Mouse (Mus musculus) frontal cortex, postnatal 14 days (tissue): Measurements from ENCODE around the gene Slc7a7.

Experiments used
- DNase-seq, 2 experiments: peaks; one replicate each; pipeline ENCODE4 v3.0.0; 2022; ENCODE audit warnings: low spot score in 2 of 2

Slc7a7 gene

DNA sequence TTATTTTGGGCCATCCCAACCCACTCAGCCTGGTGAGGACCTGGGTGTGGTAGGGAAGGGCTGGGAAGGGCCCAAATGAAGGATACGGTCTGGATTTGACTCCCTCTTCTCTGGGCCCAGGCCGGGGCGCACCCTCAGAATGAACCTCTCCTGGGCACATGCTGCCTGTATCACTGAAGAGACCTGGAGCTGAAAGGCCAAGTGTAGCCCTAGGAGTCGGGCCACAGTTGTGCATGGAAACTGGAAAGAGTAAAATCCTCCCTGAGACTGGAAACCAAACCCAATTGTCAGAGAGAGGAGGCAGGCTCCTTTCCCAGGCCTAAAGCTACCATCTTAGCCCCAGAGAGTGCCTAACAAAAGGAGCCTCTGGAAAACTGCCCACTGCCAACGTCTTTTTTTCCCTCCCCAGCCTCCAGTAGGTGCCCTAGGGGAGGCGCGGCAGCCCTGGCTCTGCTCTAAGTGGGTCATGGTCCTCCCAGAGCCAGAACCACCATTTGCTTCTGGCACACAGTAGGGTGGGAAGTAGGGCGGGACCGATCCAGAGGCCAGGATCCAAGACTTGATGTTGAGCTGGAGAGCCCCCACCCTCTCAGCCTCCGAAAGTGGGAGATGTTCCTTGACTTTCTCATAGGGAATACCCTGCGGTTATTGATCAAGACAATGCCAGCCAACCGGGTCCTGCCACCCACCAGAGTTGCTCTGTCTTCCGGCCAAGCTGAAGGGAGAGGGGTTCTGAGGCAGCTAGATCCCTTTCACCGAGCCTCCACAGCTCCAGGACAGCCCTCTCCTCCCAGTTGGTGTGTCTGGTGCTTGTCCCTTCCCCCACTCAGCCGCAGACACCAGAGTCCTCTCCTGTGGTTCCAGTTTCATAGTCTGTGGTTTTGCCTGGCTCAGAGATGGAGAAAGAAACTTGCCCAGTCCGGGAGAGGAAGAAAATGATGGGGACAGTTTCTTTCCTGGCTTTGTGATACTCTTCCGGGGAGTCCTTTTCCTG is 15.6 kb upstream of the Slc7a7 start:
- no peak for DNase-seq

DNA sequence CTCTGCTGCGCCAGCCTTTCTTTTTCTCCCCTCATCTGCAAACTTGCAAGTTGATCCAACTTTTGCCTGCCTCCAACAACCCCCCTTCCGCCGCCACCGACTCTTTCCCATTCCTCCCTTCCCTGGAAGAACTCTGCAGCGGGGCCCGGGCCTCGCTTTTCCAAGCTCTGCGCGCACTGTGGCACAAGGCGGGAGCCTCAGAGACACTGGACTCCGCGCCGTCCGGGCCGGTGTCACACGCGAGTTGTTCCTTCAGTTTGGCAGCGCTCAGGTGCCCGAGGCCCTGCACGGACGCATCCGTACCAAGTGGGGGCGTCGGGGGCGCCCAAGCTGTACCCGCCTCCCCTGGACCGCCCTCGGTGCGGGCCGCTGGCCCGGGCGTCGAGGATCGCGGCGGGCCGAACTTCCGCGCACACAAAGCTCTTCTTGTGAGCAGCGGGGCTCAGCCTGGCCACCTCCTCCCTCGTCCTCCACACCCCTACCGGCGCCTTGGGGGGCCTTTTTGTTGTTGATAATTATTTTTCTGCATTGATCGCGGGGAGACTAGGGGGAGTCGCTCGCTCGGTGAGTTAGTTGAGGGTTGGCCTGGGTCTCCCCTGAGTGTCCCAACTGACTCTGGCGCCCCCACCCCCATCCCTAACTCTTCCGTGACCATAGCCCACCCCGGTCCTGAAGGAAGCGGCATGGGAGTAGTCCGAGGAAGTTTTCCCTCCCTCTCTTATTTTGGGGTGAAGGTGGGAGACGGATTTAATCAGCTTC is 14.7 kb upstream of the Slc7a7 start:
- no peak for DNase-seq

DNA sequence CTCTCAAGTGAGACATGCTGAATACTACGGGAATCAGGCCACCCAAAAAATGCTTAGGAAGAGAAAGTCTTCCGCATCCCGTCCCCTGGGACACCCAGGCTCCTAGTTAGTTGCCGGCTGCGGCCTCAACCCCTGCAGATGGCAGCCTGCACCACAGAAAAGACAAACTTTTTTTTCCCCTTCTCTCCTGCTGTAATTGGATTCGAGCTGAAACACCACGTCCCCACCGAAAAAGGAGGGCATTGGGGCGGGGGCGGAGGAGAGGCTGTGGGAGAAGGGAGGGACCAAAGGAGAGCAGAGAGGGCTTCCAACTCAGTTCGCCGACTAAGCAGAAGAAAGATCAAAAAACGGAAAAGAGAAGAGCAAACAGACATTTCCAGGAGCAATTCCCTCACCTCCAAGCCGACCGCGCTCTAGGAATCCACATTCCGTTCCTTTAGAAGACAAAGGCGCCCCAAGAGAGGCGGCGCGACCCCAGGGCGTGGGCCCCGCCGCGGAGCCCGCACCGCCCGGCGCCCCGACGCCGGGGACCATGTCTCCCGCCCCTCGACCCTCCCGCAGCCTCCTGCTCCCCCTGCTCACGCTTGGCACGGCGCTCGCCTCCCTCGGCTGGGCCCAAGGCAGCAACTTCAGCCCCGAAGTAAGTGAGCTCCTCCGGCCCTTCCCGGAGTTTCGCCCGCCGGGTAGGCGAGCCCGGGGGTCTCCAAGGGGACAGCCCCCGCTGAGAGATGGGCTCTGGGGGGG is 13.9 kb upstream of the Slc7a7 start, which contains the start of gene Mmp14:
Mmp14 (plus strand) TSS at position 279 of the 744 bp plus-strand sequence.
- DNase-seq: peak in 1 of 2 experiments; percentile 48

DNA sequence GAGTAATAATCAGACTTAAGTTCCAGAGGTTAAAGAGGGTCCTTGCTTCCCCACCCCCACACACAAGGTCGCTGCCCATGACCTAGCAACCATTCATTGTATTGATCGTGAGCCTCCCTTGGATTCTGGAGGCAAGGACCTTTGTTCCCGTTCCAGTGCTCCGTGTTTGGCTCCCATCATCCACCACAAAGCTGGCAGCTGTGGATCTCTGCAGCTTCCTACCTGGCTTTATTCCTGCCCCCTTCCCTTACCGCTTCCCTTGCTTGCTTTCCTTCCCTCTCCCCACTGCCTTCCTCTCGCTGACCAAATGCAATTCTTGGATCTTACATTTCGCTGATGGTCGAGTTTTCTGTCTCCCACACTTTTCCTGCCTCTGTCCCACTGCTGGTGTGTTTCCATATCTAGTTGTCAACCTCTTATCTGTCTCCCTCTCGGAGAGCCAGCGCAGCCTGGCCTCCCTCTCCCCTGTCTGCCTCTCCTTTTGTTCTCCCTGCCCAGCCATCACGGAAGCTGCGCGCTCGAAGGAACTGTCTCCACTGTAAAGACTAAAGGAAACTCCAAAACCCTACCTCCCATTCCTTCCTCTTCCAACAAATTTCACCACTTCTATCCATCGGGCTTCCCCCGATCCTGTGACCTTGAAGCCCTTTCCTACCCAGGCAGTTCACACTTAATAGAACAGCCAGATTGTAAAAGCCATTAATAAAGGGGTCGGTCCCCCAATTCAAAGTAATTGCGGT is 13.0 kb upstream of the Slc7a7 start:
- no peak for DNase-seq

DNA sequence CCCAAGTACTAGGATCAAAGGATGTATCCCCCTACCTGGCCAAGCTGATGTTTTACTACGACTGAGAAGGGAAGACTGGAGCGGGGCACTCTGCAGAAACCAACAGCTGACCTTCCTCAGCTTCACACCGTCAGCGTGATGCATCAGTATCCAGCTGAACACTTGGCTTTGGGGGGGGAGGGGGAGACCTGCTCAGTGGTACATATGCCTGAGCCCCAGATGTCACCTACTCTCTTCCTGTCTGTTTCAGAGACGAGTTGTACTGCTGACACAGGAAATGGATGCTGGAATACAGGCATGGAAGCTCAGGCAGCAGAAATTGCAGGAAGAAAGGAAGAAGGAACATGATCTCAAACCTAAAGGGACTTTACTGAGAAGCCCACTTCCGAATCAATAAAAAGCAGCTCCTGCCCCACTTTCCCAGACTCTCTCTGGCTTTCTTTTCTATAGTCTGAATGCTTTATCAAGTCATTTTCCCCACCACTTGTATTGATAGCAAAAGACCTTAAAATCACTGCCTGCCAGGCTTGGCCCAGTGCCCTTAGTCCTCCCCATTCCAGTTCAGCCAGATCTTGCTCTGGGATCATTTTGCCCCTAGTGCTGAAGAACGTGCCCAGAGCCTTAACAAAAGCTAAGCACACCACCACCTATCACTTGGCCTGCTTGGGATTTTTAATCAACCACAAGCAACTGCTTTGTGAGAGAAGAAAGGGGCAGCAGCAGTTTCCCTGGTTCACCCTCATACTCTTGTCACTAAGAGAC is 11.9 kb upstream of the Slc7a7 start:
- no peak for DNase-seq

DNA sequence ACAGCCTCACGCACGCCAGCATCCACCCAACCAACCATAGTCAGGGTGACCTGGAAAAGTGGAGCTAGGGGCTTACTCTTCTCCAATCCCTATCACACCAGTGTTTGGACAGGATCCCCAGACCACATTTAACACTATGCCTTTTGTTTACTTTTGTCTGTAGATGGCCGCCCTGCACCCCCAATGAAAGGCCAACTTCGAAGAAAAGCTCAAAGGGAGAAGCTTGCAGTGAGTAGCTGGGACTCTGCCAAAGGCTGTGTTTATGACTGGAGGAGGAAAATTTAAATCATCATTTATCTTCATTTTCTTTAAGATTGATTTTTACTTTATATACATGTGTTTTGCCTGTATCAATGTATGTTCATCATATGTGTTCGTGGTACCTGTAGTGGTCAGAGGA is 10.8 kb upstream of the Slc7a7 start:
- no peak for DNase-seq

DNA sequence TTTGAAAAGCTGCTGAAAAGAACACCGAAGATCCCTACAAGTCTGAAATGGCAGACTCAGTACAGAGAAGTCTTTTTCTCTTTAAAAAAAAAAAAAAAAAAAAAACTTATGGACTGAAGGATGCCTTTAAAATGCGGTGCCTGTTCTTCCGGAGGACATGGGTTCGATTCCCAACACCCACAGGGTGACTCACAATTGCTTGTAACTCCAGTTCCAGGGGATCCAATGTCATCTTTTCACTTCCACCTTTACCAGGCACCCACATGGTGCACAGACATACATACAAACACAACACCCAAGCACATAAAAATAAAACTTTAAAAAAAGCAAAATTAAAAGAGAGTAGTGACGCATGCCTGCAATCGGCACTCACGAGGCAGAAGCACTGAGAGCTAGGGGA is 10.1 kb upstream of the Slc7a7 start:
- DNase-seq: no peak

DNA sequence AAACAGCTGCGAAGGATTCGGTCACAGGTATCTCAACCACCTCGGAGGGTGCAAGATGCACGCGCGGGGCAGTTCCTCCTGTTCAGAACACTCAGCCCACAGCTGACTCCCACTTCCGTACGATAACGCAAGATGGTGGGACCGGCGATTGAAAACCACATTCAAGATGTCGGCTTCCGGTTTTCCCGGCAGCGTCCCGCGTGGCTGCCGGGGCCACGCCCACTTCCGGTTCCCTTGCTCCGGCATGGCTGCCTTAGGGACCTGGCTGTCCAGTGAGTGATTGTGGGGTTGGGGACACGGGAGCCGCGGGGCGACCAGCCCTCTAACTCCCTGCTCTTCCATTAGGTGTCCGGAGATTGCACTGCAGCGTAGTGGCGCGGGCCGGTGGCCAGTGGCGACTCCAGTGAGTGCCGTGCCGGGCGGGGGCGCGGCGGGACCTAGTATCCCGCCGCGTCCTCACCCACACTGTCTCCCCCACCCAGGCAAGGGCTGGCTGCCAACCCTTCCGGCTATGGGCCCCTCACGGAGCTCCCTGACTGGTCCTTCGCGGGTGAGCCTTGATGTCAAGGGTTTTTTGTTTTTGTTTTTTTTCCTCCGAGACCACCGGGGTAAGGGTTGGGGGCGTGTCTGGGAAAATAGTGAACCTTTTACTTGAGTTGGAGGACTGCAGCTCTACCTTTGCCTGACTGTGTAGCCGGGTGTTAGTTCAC is 9.3 kb upstream of the Slc7a7 start, which contains the start of gene Mrpl52:
Mrpl52 (plus strand) TSS at position 221 of the 710 bp plus-strand sequence.
- DNase-seq: peak; percentile 86 to 89

DNA sequence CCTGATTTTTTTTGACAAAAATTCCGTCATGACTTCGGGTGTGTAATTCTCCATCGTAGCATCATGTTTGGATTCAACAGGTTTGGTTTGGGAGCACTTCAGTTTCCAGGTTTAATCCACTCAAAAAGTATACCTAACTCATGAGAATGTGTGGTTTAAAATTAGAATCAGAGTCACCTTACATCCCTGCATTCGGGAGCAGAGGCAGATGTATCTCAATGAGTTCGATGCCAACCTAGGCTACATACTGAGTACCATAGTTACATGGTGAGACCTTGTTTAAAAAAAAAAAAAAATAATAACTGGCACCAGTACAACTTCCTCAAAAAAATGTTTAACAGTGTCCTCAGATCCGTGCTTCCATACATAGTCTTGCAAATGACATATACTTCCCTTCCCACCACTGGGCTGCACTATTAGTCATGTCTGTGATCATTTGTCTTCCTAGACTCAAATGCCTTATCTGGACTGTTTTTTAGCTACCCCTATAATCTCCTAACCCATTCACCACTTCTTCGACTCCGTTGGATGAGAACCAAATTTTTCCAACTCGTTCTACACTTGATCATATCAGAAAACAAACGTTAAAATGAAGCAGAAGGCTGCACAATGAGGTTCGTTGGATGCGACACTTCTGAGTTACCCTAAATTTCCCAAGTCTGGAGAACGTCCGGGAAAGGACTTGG is 8.6 kb upstream of the Slc7a7 start:
- no peak for DNase-seq

DNA sequence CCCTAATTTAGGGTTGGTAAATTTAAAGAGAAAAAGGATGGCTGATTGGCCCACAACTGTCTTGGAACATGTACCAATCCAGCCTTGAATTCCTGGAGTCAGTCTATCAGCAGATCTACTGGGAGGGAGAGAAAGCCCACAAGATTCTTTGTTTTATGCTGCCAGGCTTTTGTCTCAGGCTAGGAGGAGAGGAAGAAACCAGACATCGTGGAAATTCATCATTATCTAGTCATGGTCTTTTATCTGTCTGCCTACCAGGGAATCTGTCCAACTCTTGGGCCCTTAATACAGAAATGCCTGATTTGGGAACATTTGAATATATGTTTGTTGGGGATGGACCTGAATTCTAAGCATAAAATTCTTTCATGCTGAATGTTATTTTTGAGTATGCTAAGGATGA is 8.0 kb upstream of the Slc7a7 start:
- DNase-seq: no peak

DNA sequence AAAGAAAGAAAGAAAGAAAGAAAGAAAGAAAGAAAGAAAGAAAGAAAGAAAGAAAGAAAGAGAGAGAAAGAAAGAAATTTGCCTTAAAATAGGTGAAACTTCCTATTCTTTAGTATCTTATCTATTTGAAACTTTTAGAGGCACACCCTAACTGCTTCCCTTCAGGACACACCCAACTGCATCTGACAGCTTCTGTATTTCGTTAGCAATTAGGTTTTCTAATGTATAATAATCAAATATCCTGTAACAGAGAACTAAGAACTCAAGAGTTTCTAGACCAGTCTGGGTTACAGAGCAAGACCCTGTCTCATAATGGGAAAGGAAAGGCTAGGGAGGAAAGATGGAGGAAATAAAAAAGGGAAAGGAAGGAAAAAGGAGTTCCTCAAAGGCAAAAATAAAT is 7.1 kb upstream of the Slc7a7 start:
- no peak for DNase-seq

DNA sequence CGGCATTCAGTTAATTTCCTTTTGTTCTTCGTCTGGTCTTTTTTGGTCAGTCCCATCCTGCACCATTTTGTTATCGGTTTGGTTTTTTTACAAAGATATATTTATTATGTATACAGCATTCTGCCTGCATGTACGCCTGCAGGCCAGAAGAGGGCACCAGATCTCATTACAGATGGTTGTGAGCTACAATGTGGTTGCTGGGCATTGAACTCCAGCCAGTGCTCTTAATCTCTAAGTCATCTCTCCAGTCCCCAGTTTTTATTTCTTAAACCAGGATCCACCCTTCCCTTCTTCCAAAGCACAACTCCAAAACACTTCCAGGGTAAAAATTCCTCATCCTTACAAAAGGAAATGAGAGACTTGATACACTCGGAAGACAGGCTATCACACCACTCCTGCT is 5.8 kb upstream of the Slc7a7 start:
- no peak for DNase-seq

DNA sequence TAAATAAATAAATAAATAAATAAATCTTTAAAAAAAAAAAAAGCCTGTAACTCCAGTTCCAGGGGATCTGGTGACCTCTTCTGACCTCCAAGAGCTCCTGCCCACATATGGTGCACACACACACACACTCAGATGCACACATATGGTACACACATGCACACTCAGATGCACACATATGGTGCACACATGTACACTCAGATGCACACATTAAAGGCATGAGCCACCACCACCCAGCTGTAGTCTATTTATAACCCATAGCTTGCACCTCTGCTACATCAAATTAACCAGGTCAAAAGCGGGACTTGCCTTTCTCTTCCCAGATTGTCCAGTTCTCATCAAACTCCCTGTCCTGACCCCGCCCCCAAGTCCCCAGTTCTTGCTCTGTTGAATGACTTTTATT is 3.4 kb upstream of the Slc7a7 start:
- no peak for DNase-seq

DNA sequence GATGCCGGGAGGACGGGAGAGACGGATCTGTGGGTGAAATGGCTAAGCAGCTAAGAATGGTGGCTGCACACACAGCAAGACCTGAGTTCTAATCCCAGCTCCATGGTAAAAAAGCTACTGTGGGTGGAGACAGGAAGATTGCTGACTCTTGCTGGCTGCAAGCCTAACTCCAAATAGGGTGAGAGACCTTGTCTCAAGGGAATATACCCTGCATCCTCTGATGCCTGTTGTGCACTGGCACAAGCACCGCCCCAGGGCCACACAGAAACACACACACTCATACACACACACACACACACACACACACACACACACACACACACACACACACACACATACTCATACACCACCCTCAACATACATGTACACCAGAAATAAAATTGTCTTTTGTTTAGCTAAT is 750 bp downstream of the Slc7a7 start:
- no peak for DNase-seq

DNA sequence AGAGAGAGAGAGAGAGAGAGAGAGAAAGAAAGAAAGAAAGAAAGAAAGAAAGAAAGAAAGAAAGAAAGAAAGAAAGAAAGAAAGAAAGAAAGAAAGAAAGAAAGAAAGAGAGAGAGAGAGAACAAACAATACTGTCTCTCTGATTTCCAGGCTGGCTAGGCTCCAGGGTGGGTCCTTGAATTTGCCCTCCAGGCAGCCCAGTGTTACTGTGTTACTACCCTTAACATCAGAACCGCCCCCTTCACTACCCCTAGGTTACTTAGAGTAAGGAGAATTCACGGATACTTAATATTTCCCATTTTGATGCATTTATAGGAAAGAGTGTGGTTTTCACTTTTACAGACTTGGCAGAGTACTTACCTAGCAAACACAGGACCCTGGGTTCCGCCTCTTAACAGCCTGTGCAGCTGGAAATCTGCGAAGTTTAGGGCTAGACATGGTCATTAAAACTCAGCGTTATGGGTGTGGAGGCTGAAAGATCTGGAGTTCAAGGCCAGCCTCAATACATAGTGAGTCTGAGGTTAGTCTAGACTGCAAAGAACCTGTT is 1.3 kb downstream of the Slc7a7 start:
- no peak for DNase-seq

DNA sequence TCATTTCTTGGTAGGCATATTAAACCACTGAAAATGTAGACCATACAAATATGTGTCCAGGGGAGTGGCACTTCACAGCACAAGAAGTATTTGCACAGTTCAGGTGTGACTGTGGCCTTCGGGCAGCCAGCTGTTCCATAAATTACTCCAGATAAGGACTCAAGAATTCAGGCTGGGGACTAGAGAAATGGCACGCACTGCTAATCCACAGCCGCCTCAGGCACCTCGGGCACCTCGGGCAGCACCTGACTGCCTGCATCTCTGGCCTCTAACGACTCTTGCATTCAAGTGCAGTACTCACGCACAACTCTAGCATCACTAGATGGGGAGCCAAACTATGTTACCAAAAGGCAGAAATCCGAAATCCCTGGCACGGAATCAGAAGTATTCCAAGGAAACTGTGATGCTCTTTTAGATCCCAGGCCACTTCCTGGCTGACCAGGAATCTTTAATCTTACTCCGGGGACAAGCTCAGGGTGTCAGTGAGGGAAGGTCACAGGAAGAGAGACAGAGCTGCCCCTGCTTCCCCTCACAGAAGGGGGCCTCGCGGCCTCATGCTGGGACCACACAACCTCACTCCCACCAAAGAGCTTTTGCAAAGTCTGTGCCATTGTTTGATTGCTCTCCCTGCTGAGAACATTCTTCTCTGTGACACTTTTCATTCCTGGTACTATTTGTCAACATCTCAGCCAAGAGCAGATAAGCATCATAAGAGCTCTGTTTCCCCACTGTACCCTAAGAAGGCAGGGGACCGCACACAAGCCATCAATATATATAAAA is 2.1 kb downstream of the Slc7a7 start:
- DNase-seq: no peak

DNA sequence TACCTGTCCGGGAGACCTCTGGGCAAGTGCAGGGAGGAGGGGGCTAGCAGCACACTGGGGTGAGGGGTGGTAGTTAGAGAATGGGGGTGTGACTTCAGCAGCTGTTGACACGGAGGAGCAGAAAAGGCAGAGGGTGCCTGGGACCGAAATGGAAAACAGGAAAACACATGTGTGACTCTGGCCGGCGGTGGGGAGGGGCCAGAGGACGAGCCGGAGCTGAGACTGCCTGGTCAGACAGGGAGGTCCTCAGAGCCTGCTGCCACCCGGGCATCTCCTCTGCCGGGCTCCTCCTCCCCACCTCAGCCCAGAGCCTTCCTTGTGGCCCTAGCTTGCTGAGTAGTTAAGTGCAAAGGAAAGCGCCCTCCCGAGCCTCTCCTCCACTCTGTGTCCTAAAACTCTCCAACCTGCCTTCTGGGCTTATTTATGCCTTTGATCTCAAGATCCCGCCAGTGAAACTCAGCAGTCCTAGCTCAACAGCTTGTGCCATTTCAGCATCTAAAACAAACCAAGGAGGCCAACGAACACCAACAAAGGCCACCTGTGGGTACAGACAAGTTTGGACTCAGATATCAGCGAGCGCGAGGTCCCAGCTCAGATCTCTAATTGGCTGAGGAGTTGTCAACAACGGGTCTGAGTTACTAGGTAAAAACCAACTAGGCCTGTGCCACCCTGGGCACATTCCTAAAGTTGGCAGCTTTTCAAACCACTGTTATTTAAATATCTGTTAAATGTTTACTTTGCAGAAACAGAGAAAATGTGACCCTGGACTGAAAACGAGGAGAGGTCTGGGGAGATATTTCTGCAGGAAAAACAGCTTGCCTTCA is 3.5 kb downstream of the Slc7a7 start:
- no peak for DNase-seq
